Mouse (Mus musculus): ENCODE measurements around the gene Ube2k.

The Ube2k gene

DNA sequence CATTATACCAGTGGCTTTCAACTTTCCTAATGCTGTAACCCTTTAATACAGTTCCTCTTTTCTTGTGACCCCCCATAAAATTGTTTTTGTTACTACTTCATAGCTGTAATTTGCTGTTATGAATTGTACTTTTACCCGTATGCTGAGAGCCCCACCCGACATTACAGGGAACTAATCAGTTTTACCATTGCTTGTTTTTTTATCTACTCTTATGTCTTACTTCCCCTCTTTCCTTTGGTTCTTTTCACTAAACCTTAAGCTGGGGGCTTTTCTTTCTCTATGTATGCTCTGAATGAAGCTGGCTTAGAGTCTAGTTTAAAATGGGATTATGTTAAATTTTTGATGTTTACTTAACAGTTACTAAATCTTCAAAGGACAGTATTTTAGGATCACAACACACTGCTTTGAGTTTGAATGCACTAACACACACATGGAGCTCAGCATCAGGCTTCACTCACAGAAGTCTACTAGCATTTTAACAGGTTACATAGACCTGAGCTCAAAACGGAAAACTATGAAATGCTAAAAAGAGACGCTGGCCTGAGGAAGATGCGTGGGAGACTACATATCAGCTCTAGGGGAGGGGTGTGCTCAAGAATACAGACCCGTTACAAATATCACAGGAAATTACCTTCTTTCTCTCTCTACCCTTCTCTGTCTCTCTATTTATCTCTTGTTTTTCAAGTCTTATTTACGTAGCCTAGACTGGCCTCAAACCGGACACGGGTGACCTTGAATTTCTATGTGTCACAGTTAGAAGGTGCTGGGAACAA is 76.3 kb downstream of the Ube2k start:
- intact Hi-C loops (cut with DNase I) = loop anchor here (10.0 kb wide), 1 partner anchor 209 kb away; no protein-coding TSS in a partner anchor

- intact Hi-C loops (cut with DNase I) = loop anchor here (10.0 kb wide), 1 partner anchor 90 kb away; the partner anchor contains the start of genes Smim14 and Ube2k
Observed at GRCm38 (mm10) chr5:65624340-65624739, 87.3 kb downstream of the Ube2k start.

- intact Hi-C loops (cut with DNase I) = no loop called here
Observed at GRCm38 (mm10) chr5:65638896-65639295, 101.9 kb downstream of the Ube2k start.

All from adrenal gland (tissue).